Mouse (Mus musculus): ENCODE results near the gene Gpr183. TPM values are rescaled to one million over a fixed set of nuclear protein-coding genes. Genes with fewer than 3 reads are reported as not detected.

Gene Gpr183
- polyA plus RNA-seq, 1 experiment from 2014 or later: 4.0 TPM

- no peak overlapping the region for H3K4me3 ChIP-seq (ENCODE audit: low read length)
- 0 out of 2 replicates have a peak, but pooled peaks cover 13% of the 10 kb centered on the region for H3K36me3 ChIP-seq (ENCODE audit: insufficient read depth, low read length)
- H3K27ac ChIP-seq (ENCODE audit: low read length): no peak overlapping the region
- H3K9ac ChIP-seq (replicated peaks; ENCODE audit: low read length): no peak overlapping the region
- no peaks in the 10 kb centered on the region for H3K27me3 ChIP-seq (ENCODE audit: insufficient read depth, low read length)
- ATAC-seq (ENCODE audit: low FRiP score, low TSS enrichment): no peak
- H3K4me2 ChIP-seq (replicated peaks; ENCODE audit: low read depth, low read length): no peak overlapping the region
- WGBS: 91% methylated on average over 10 of the region's 10 CpGs
- 0 out of 2 replicates have a peak, but pooled peaks cover 4% of the 10 kb centered on the region for H3K9me3 ChIP-seq (ENCODE audit: low read length)
- H3K4me1 ChIP-seq (ENCODE audit: insufficient read depth, low read length): no peaks in the 10 kb centered on the region
Measured at GRCm38 (mm10) chr14:121973114-121973513, 8.1 kb upstream of the Gpr183 start.

- no peaks in the 10 kb centered on the region for H3K4me1 ChIP-seq (ENCODE audit: insufficient read depth, low read length)
- WGBS: 100% methylated on average over 1 of the region's 1 CpGs
- no peak overlapping the region for H3K9ac ChIP-seq (replicated peaks; ENCODE audit: low read length)
- H3K27ac ChIP-seq (ENCODE audit: low read length): no peak overlapping the region
- no peaks in the 10 kb centered on the region for H3K27me3 ChIP-seq (ENCODE audit: insufficient read depth, low read length)
- 0 out of 2 replicates have a peak, but pooled peaks cover 3% of the 10 kb centered on the region for H3K36me3 ChIP-seq (ENCODE audit: insufficient read depth, low read length)
- no peak overlapping the region for H3K4me3 ChIP-seq (ENCODE audit: low read length)
- H3K9me3 ChIP-seq (ENCODE audit: low read length): no peaks in the 10 kb centered on the region
- no peak overlapping the region for H3K4me2 ChIP-seq (replicated peaks; ENCODE audit: low read depth, low read length)
- no peak for ATAC-seq (ENCODE audit: low FRiP score, low TSS enrichment)
Measured at GRCm38 (mm10) chr14:121970402-121970801, 5.4 kb upstream of the Gpr183 start.

GRCm38 (mm10) chr14:121967095-121967494 lies 2.1 kb upstream of the Gpr183 start:
- no peak overlapping the region for H3K27ac ChIP-seq (ENCODE audit: low read length)
- no peaks in the 10 kb centered on the region for H3K36me3 ChIP-seq (ENCODE audit: insufficient read depth, low read length)
- H3K27me3 ChIP-seq (ENCODE audit: insufficient read depth, low read length): no peaks in the 10 kb centered on the region
- no peak overlapping the region for H3K4me3 ChIP-seq (ENCODE audit: low read length)
- no peaks in the 10 kb centered on the region for H3K9me3 ChIP-seq (ENCODE audit: low read length)
- no peak overlapping the region for H3K9ac ChIP-seq (replicated peaks; ENCODE audit: low read length)
- no peak overlapping the region for H3K4me2 ChIP-seq (replicated peaks; ENCODE audit: low read depth, low read length)
- WGBS: 85% methylated on average over 4 of the region's 4 CpGs
- ATAC-seq (ENCODE audit: low FRiP score, low TSS enrichment): no peak
- H3K4me1 ChIP-seq (ENCODE audit: insufficient read depth, low read length): peaks cover 10% of the 10 kb centered on the region

- no peak overlapping the region for H3K27ac ChIP-seq (ENCODE audit: low read length)
- no peaks in the 10 kb centered on the region for H3K9me3 ChIP-seq (ENCODE audit: low read length)
- no peak overlapping the region for H3K9ac ChIP-seq (replicated peaks; ENCODE audit: low read length)
- WGBS: 85% methylated on average over 4 of the region's 4 CpGs
- H3K4me2 ChIP-seq (replicated peaks; ENCODE audit: low read depth, low read length): no peak overlapping the region
- H3K36me3 ChIP-seq (ENCODE audit: insufficient read depth, low read length): no peaks in the 10 kb centered on the region
- H3K4me1 ChIP-seq (ENCODE audit: insufficient read depth, low read length): peaks cover 25% of the 10 kb centered on the region
- no peak for ATAC-seq (ENCODE audit: low FRiP score, low TSS enrichment)
- H3K4me3 ChIP-seq (ENCODE audit: low read length): no peak overlapping the region
- H3K27me3 ChIP-seq (ENCODE audit: insufficient read depth, low read length): no peaks in the 10 kb centered on the region
Measured at GRCm38 (mm10) chr14:121965461-121965860, 466 bp upstream of the Gpr183 start.

GRCm38 (mm10) chr14:121963942-121964335 lies 1.1 kb downstream of the Gpr183 start:
- 37% methylated on average over 4 of the region's 4 CpGs for WGBS
- peak overlapping the region; percentile 2; the same call in 1 of the 2 replicates for H3K27ac ChIP-seq (ENCODE audit: low read length)
- no peaks in the 10 kb centered on the region for H3K27me3 ChIP-seq (ENCODE audit: insufficient read depth, low read length)
- H3K4me2 ChIP-seq (replicated peaks; ENCODE audit: low read depth, low read length): peak overlapping the region; percentile 34; the same call in 1 of the 2 replicates
- H3K9me3 ChIP-seq (ENCODE audit: low read length): no peaks in the 10 kb centered on the region
- H3K36me3 ChIP-seq (ENCODE audit: insufficient read depth, low read length): no peaks in the 10 kb centered on the region
- H3K9ac ChIP-seq (replicated peaks; ENCODE audit: low read length): peak overlapping the region; percentile 45; the same call in 1 of the 2 replicates
- peak overlapping the region; percentile 26 for H3K4me3 ChIP-seq (ENCODE audit: low read length)
- H3K4me1 ChIP-seq (ENCODE audit: insufficient read depth, low read length): peaks cover 25% of the 10 kb centered on the region
- ATAC-seq (ENCODE audit: low FRiP score, low TSS enrichment): no peak

- Histone ChIP-seq H3K4me2 (replicated peaks; ENCODE audit: low read depth, low read length) (peak overlapping the region; percentile 34), H3K36me3 (ENCODE audit: insufficient read depth, low read length) (no peaks in the 10 kb centered on the region), H3K4me1 (ENCODE audit: insufficient read depth, low read length) (peaks cover 29% of the 10 kb centered on the region)
Measured at GRCm38 (mm10) chr14:121963251-121963941, 1.6 kb downstream of the Gpr183 start.

GRCm38 (mm10) chr14:121962128-121962890 lies 2.7 kb downstream of the Gpr183 start:
- H3K4me2 ChIP-seq (replicated peaks; ENCODE audit: low read depth, low read length): no peak overlapping the region
- H3K9me3 ChIP-seq (ENCODE audit: low read length): no peaks in the 10 kb centered on the region
- ATAC-seq (ENCODE audit: low FRiP score, low TSS enrichment): peak; percentile 35; the same call in 1 of the 2 replicates

More at GRCm38 (mm10) chr14:121963251-121963941, 1.6 kb downstream of the Gpr183 start:
- peak overlapping the region; percentile 2; the same call in 1 of the 2 replicates for H3K27ac ChIP-seq (ENCODE audit: low read length)
- ATAC-seq (ENCODE audit: low FRiP score, low TSS enrichment): no peak; the same call in 1 of the 2 replicates
- H3K4me3 ChIP-seq (ENCODE audit: low read length): peak overlapping the region; percentile 26; the same call in 1 of the 2 replicates
- H3K9ac ChIP-seq (replicated peaks; ENCODE audit: low read length): 0 out of 2 replicates have a peak overlapping the region, but pooled peaks have one; percentile 1
- WGBS: 49% methylated on average over 9 of the region's 9 CpGs
- no peaks in the 10 kb centered on the region for H3K27me3 ChIP-seq (ENCODE audit: insufficient read depth, low read length)
- H3K9me3 ChIP-seq (ENCODE audit: low read length): no peaks in the 10 kb centered on the region

GRCm38 (mm10) chr14:121961496-121962127 lies 3.4 kb downstream of the Gpr183 start:
- Histone ChIP-seq H3K4me1 (ENCODE audit: insufficient read depth, low read length) (peaks cover 29% of the 10 kb centered on the region), H3K36me3 (ENCODE audit: insufficient read depth, low read length) (no peaks in the 10 kb centered on the region), H3K9ac (replicated peaks; ENCODE audit: low read length) (no peak overlapping the region), H3K4me3 (ENCODE audit: low read length) (no peak overlapping the region), H3K27me3 (ENCODE audit: insufficient read depth, low read length) (no peaks in the 10 kb centered on the region), H3K9me3 (ENCODE audit: low read length) (no peaks in the 10 kb centered on the region), H3K4me2 (replicated peaks; ENCODE audit: low read depth, low read length) (no peak overlapping the region), H3K27ac (ENCODE audit: low read length) (peak overlapping the region; percentile 14)
- WGBS: 54% methylated on average over 12 of the region's 12 CpGs
- ATAC-seq (ENCODE audit: low FRiP score, low TSS enrichment): 0 out of 2 replicates have a peak, but pooled peaks have one; percentile 7

More at GRCm38 (mm10) chr14:121962128-121962890, 2.7 kb downstream of the Gpr183 start:
- peak overlapping the region; percentile 21 for H3K27ac ChIP-seq (ENCODE audit: low read length)
- H3K4me1 ChIP-seq (ENCODE audit: insufficient read depth, low read length): peaks cover 29% of the 10 kb centered on the region
- H3K4me3 ChIP-seq (ENCODE audit: low read length): no peak overlapping the region
- no peak overlapping the region for H3K9ac ChIP-seq (replicated peaks; ENCODE audit: low read length)
- H3K36me3 ChIP-seq (ENCODE audit: insufficient read depth, low read length): no peaks in the 10 kb centered on the region
- 45% methylated on average over 14 of the region's 14 CpGs for WGBS
- H3K27me3 ChIP-seq (ENCODE audit: insufficient read depth, low read length): no peaks in the 10 kb centered on the region

GRCm38 (mm10) chr14:121960997-121961396 lies 4.0 kb downstream of the Gpr183 start:
- WGBS: 34% methylated on average over 6 of the region's 6 CpGs
- H3K9ac ChIP-seq (replicated peaks; ENCODE audit: low read length): no peak overlapping the region
- peaks cover 29% of the 10 kb centered on the region for H3K4me1 ChIP-seq (ENCODE audit: insufficient read depth, low read length)
- no peak overlapping the region for H3K27ac ChIP-seq (ENCODE audit: low read length)
- no peaks in the 10 kb centered on the region for H3K36me3 ChIP-seq (ENCODE audit: insufficient read depth, low read length)
- no peak overlapping the region for H3K4me3 ChIP-seq (ENCODE audit: low read length)
- no peak overlapping the region for H3K4me2 ChIP-seq (replicated peaks; ENCODE audit: low read depth, low read length)
- no peaks in the 10 kb centered on the region for H3K27me3 ChIP-seq (ENCODE audit: insufficient read depth, low read length)
- H3K9me3 ChIP-seq (ENCODE audit: low read length): no peaks in the 10 kb centered on the region
- no peak for ATAC-seq (ENCODE audit: low FRiP score, low TSS enrichment)
